Mouse (Mus musculus): ENCODE measurements at regions not wholly inside any gene's neighbourhood (a gene's known extent, or its start where the extent isn't known, plus 50 kb on each side); places are given as distances from the start of the nearest gene placed in this dataset.

DNA sequence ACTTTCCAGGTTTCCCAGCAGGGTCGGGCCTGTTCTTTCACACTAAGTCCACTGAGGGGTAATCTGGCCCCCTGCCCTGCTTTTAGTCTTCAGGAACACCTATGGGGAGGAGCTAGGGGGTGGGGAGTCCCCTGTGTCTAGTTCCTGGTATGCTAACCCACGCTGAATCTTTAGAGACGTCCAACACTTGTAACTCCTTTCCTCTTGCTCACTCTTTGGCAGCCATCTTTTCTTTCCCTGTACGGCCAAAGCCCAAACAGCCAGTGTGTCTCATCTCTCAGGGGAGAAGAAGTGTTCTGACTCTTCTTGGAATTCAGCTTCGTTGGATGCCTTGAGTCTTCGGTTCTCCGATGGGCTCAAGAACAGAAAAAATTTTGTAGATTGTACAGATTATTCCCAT lies 68.4 kb upstream of the Lnx1 start:
- DNase-seq (ENCODE audit: low spot score in 2 of 2) = no peak

DNA sequence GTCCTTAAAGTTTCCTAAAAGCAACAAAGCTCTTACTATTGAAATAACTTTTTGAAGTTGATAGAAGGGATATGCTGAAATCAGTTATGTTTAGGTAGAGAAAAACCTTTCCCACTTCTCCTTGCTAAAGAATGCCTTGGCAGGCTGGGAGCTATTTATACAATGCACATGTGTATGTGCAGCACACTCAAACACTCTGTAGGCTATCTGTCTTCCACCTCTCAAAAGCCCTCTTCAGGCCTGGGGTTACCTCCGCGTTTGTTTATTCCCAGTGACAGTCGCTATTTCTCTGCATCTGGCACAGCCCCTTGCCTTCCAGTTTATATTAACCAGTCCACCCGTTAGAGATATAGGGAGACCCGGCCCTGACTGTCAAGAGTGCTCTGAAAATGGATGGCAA lies 66.3 kb upstream of the Lnx1 start:
- DNase-seq (ENCODE audit: low spot score in 2 of 2) = no peak

GRCm38 (mm10) chr5:74767993-74768392 lies 65.3 kb upstream of the Lnx1 start:
- no peak for DNase-seq (ENCODE audit: low spot score in 2 of 2)

- no peak for DNase-seq (ENCODE audit: low spot score in 2 of 2)
Measured at GRCm38 (mm10) chr5:74766211-74766610, 63.5 kb upstream of the Lnx1 start.

DNA sequence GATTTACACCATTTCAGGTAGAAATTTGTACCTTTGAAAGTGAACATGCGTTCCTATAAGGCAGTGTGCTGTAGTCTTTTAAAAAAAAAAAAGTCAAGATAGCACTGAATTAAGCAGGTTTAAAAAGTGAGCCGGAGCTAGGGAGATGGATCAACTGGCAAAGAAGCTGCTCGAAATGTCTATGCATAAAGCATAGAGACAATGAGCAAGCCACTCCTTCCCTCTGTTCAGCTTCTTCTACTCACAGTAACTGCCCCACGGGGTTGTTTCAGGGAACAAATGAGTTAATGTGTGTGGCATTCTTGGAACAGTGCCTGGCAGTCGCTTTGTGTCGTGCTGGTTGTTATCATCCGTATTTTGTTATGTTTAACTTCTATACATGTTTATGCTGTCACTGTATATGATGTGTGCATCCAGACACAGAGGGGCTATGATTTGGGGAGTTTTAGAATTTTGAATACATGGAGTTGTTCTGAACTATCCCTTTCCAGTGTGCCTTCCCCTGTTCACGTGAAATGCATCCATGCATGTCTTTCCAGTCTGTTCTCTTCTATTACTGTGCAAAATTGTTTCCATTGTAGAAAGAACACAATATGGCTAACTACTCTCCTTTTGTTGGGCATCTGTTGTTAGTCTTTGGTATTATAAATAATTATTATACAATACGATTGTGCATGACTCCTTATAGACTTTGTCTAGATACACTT lies 62.5 kb upstream of the Lnx1 start:
- DNase-seq (ENCODE audit: low spot score in 2 of 2) = no peak

GRCm38 (mm10) chr5:74757557-74757956 lies 54.8 kb upstream of the Lnx1 start:
- no peak for DNase-seq (ENCODE audit: low spot score in 2 of 2)

GRCm38 (mm10) chr5:74752961-74753360 lies 50.2 kb upstream of the Lnx1 start:
- DNase-seq (ENCODE audit: low spot score in 2 of 2) = no peak

Data from left cerebral cortex, adult 9 months (tissue).